Mouse (Mus musculus): ENCODE data around the gene Tspo. TPM values are rescaled to one million over a fixed set of nuclear protein-coding genes. Genes with fewer than 3 reads are reported as not detected.

Tspo gene
- total RNA-seq (2023): 114 TPM

DNA sequence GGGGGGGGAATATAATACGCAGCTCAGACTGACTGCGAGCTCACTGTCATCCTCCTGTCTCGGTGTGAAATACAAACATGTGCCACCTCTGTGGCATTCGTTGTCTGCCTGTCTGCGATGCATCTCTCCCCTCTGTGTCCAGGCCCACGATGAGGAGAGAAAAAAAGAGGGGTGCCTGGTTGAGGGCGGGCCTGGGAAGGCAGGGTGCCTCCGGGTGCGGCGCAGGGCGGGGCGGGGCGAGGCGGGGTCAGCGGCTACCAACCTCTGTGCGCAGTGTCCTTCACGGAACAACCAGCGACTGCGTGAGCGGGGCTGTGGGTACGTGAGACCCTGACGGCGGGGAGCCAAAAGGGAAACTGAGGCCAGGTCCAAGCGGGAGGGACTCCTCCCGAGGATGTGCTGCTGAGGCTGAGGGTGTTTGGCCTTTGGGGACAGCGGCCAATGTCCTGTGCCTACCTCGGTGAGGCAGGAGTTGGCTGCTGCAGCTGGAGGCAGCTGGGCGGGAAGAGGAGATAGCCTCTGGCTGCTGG, at the start of gene Tspo, which contains the start of gene Mcat:
TSS of gene Tspo (plus strand) at position 266 of the 530 bp plus-strand sequence.
TSS of gene Mcat (minus strand) at position 461 of the 530 bp plus-strand sequence.

GRCm38 (mm10) chr15:83526424-83527091, 36.8 kb upstream of the Tspo start, which contains the start of gene Bik:
Bik (plus strand) TSS chr15:83526862.

DNA sequence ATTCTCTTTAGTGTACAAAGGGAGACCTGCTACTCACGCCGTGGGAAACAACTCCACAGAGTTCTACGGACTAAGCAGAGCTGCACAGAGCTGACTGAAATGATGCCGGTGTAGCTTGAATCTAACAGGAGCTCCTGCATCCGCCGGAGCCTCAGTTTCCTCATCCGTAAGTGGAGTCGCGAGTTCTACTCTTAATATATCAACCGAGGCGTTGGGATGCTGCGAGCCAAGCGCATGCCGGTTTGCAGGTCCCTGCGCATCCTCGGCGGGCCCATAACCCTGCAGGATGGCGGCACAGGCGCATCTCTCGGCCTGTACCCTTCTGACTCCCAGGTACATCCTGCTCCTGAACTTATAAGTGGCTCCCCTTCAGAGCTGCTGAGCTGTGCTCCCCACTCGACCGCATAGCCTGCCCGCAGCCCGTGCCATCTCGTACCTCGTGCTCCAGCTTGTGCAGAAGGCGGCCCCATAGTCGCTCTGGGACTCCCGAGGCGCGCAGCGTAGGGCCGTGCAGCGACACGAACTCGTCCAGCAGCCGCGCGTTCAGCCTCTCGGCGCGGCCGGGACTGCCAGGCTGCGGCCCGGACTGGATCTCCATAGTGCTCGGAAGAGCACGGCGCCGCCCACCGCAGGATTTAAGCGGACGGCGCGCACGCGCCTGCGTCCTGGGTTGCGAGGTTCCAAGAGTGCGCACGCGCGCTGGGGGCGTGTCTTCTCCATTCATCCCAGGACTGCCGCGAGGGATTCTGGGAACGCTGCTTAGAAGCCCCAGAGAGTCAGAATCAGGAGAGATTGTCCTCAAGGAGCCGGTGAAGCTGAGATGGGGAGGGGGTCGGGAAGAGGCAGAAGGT, 31.3 kb downstream of the Tspo start, which contains the start of gene Ttll12:
TSS of gene Ttll12 (minus strand) at position 645 of the 851 bp plus-strand sequence.

Other genes starting within 250 kb of the Tspo start
- gene Arfgap3, start 213.3 kb upstream of the Tspo start, total RNA-seq (2023): 8.8 TPM
- 28.1 TPM for gene Pacsin2, start 99.0 kb upstream of the Tspo start, total RNA-seq (2023)
- gene Ttll1, start 52.7 kb upstream of the Tspo start, total RNA-seq (2023): 8.1 TPM
- gene Bik, start 36.7 kb upstream of the Tspo start, total RNA-seq (2023): 2.5 TPM
- 16.2 TPM for gene Mcat, start 195 bp downstream of the Tspo start, total RNA-seq (2023)
- 21.7 TPM for gene Ttll12, start 31.6 kb downstream of the Tspo start, total RNA-seq (2023)
- gene Scube1, start 161.4 kb downstream of the Tspo start, total RNA-seq (2023): not detected
- gene Mpped1, start 215.9 kb downstream of the Tspo start, total RNA-seq (2023): not detected